Mouse (Mus musculus): ENCODE results near the gene Grtp1.

Gene Grtp1

GRCm38 (mm10) chr8:13204371-13205140 lies 4.1 kb upstream of the Grtp1 start:
- peak; percentile 55 for DNase-seq (ENCODE audit: low read depth)

GRCm38 (mm10) chr8:13203472-13203871 lies 3.1 kb upstream of the Grtp1 start:
- no peak for DNase-seq (ENCODE audit: low read depth)

DNA sequence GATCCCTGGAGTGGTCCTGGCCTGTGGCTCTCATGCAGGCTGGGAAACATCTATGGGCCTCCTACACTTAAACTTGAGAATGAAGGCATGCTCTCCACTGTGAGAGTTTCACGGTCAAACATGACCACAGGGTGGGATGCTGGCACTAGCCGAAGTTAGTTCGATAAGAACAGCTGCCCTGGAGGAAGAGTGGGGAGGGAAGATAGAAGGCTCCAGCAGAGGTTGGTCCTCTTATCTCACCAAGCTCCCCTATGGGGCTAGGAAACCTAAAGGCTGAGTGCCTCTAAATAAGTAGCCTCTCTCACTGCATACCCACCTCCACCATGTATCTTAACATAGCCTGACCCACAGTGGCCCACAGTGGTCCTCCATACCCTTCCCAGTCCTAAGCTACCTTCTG lies 2.4 kb upstream of the Grtp1 start:
- DNase-seq (ENCODE audit: low read depth), result peak; percentile 62

DNA sequence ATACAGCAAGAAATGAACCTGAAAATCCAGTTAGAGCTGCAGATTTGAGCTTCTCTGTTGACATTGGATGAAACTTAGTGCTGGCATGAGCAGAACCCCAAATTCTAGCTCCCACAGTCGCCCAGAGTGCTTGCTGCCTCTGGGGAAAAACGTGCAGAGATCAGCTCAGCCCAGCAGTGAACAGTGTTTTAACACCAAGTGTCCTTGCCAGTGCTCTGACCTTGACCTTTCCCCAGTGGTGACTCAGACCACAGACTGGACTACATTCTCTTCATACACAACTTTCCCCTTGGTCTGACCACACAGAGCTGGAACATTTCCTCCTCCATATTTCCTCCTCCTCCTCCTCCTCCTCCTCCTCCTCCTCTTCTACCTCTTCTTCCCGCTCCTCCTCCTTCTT lies 1.6 kb upstream of the Grtp1 start:
- no peak for DNase-seq (ENCODE audit: low read depth)

DNA sequence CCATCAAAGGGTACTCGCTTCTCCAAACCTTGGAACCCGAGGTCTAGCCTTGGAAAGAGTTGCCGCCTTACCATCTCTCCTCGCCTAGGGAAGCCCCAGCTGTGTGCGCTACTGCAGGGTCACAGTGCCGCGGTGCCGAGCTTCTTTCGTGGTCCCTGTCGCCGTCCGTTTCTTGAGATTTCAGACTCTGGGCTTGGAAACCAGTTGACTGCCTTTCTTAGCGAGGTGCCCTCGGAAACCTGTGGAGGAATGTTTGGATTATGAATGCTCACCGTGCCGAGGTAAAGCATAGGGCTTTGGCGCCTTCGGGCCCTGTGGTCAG lies 554 bp upstream of the Grtp1 start:
- DNase-seq (ENCODE audit: low read depth), result no peak

DNA sequence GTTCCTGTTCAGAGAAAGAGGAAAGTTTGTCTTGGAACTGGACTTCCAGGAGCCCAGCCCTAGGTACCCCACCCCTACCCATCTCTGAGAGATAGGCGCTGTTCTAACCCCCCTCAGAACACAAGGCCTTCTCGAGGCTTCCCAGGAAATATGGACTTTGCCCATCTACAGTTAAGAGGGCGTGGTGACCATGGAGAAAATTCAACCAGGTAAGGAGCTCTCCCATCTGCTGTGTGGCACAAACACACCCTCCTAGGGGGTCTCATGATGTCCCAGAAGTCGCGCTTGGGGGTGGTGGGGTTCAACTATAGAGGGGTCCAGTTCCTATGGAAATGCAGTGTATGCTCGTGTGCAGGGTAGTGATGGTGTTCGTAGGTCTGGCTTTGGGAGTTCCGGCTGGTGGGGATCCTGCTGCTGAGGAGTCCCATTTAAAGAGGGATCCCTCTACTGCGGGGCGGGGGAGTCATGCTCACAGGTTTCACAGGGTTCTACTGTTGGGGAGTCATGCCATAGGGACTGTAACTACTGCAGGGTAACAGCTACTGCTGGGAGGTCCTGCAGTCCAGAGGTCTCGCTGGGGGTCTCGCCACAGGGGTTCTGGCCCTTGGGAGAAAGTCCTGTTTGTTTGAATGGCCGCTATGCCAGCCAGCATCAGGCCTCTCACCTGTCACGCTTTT lies 897 bp downstream of the Grtp1 start:
- DNase-seq (ENCODE audit: low read depth), result no peak

- DNase-seq (ENCODE audit: low read depth), result no peak
Measured at GRCm38 (mm10) chr8:13197493-13197892, 2.9 kb downstream of the Grtp1 start.

- no peak for DNase-seq (ENCODE audit: low read depth)
Measured at GRCm38 (mm10) chr8:13194818-13195217, 5.6 kb downstream of the Grtp1 start.

GRCm38 (mm10) chr8:13190235-13190634 lies 10.2 kb downstream of the Grtp1 start:
- DNase-seq (ENCODE audit: low read depth), result no peak

DNA sequence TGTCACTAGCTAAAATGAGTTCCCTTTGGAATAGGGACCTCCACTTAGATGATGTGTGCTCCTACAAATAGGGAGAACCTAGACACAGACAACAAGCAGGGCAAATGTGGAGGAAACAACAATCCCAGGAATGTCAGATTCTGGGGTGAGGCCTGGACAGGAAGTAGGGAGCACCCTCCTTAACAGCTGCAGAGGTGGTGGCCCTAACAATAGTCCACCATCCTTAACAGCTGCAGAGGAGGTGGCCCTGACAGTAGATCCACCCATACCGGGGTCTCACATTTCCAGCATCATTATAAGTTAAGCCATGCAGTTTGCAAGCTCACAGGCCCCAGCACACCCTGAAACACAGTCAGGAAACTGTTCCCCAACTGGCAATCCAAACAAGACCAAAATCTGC lies 11.6 kb downstream of the Grtp1 start:
- no peak for DNase-seq (ENCODE audit: low read depth)

DNA sequence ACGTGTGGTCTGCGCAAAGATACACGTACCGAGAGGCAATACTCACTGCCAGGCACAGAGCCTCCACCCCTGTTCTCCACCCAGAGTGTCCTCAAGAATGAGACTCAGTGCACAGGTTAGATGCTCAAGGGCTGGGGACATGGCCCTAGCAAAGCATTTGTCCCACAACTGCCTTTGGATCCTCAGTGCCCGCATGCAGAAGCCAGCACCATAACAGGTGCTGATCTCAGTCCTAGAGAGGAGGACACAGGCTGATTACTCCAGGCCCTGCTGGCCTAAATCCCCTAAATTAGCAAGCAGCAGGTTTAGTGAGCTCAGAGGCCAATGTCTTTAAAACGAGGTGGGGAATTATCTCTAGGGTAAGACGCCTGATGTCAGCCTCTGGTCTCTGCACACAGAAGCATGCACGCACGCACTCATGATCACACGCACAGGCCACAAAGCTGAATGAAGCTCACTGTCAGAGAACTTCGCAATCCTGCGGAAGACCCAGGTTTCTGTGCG lies 12.3 kb downstream of the Grtp1 start:
- no peak for DNase-seq (ENCODE audit: low read depth)

GRCm38 (mm10) chr8:13187638-13188037 lies 12.8 kb downstream of the Grtp1 start:
- DNase-seq (ENCODE audit: low read depth), result no peak

- no peak for DNase-seq (ENCODE audit: low read depth)
Measured at GRCm38 (mm10) chr8:13187229-13187628, 13.2 kb downstream of the Grtp1 start.

GRCm38 (mm10) chr8:13186819-13187218 lies 13.6 kb downstream of the Grtp1 start:
- no peak for DNase-seq (ENCODE audit: low read depth)

DNA sequence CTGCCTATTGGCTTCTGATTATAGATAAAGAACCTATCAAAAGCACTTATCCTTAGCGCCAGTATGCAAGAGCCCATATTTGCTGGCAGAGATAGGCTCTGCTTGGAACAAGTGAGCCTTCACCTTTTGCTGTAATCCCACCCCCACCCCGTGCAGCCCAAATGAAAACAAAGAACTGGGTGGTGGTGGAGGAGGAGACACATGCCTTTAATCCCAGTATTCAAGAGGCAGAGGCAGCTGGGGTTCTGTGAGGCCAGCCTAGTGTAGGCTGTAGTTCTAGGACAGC lies 18.8 kb downstream of the Grtp1 start:
- DNase-seq (ENCODE audit: low read depth), result no peak

DNA sequence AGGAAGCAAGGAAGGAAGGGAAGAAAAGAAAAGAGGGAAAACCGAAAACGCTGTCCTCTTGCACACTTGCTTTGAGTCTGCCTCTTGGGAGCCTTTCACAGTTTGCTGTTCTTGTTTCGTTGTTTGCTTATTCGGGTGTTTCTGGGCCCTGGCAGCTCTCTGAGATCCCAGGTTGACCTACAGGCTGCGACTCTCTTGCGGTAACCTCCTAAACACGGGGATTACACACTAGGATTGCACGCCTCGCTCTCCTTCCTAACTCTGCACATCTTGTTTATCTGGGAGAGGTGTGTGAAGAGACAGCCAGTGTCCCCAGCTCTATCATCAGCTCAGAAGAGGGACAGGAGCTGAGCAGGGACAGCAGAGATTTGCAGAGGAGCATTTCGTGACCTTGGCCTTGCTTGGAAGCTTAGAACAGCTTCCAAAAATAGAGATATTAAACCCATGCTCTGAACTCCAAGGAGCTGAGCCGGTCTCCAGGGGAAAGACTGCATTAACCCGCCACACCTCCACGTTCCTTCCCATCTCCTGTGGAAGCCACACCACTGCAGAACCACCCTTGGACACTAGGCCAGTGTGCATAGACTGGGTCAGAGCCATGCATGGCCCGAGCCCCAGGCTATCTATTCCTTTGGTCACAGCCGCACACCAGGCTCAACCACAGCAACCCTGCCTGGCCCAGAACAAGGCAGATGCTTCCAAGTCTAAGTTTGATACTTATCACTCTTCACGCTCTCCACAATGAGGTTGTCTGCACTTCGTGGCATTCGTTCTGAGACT lies 19.3 kb downstream of the Grtp1 start:
- no peak for DNase-seq (ENCODE audit: low read depth)

- no peak for DNase-seq (ENCODE audit: low read depth)
Measured at GRCm38 (mm10) chr8:13180408-13180807, 20.0 kb downstream of the Grtp1 start.

- DNase-seq (ENCODE audit: low read depth), result no peak
Measured at GRCm38 (mm10) chr8:13179948-13180347, 20.5 kb downstream of the Grtp1 start.

GRCm38 (mm10) chr8:13179482-13179881 lies 20.9 kb downstream of the Grtp1 start:
- no peak for DNase-seq (ENCODE audit: low read depth)

DNA sequence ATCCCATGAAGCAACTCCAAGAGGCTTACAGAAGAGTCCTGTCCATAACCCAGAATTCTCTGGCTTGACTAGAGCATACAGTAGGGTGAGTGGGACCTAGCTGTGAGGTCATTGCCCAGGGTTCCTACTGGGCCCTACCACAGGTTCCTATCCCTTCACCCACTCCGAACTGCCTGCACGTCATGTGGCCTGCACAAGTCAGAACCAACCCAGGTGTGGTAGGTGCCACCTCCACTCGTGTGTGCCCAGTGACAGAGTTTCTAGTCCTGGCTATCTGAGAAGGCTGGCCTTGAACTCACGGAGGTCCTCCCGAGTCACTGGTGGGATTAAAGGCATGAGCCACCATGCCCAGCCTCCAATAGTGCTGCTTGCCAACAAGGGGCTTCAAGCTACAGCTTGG lies 22.3 kb downstream of the Grtp1 start:
- no peak for DNase-seq (ENCODE audit: low read depth)

- no peak for DNase-seq (ENCODE audit: low read depth)
Measured at GRCm38 (mm10) chr8:13177173-13177852, 23.1 kb downstream of the Grtp1 start.

DNA sequence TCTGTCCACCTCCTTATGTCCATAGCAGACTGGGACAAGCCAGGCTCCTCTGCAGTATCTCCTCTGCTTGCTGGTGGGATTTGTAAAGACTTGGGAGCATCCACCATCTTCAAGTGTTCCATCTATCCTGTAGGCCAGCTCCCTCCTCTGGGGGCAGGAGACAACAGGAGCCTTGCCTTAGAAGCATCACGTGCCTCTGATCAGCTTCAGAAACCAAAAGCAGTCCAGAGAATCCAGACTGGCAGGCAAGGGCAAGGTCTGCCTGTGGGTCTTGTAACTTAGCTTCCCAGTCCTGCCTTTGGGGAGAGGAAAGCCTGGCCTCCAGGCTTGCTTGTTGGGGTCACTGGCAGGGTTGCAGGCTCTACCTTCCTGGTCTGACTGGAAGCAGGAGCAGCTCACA lies 24.8 kb downstream of the Grtp1 start:
- DNase-seq (ENCODE audit: low read depth), result no peak

DNA sequence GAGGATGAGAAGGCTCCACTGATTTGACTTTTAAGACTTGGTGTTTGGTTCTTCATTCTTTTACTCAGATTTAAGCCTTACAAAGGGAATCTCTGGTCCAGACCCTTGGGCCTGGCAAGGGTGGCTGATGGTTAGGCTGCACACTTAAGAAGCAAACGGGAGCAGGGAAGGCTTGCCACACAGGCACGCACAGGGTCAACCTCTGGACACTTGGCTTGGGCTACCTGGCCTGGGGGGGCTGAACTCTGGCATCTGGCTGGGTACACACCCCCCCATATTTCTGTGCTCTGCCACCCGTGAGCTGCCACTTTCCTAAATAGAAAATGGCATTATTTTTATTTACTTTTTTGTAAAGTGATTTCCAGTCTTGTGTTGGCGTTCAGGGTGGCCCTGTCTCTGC lies 25.6 kb downstream of the Grtp1 start:
- DNase-seq (ENCODE audit: low read depth), result no peak
